Mouse (Mus musculus) embryonic facial prominence, embryonic 14.5 days (tissue): ENCODE measurements around the gene Rps6ka3. TPM values are rescaled to one million over a fixed set of nuclear protein-coding genes. Genes with fewer than 3 reads are reported as not detected.

Experiments
- ATAC-seq: fragments of 200-750 bp; cut with Nextera tagmentation; 2 replicates; pipeline ENCODE4 v1.8.0; 2017; ENCODE audit warnings: low read depth, moderate number of reproducible peaks, moderate TSS enrichment
- DNase-seq: peaks from one replicate; pipeline ENCODE4 v3.0.0-alpha.2; 2015; ENCODE audit warnings: low spot score
- H3K27ac ChIP-seq: fragments of 300-500 bp; sonication (generic); replicated peaks from 2 replicates; pipeline ENCODE4 v1.5.1; 2014; ENCODE audit warnings: low read depth, mild to moderate bottlenecking, low read length, moderate library complexity
- H3K27me3 ChIP-seq: fragments of 300-500 bp; sonication (generic); replicated peaks from 2 replicates; pipeline ENCODE4 v1.6.1; 2014; ENCODE audit warnings: low read length; ENCODE audit not compliant: control insufficient read depth, insufficient read depth
- H3K36me3 ChIP-seq: fragments of 300-500 bp; sonication (generic); 2 replicates; pipeline ENCODE4 v1.6.1; 2014; ENCODE audit warnings: low read length, mixed read lengths; ENCODE audit not compliant: control insufficient read depth, insufficient read depth
- H3K4me1 ChIP-seq: fragments of 300-500 bp; sonication (generic); 2 replicates; pipeline ENCODE4 v1.6.1; 2014; ENCODE audit warnings: antibody characterized with exemption, low read length; ENCODE audit not compliant: control insufficient read depth, insufficient read depth
- H3K4me2 ChIP-seq: fragments of 300-500 bp; sonication (generic); 2 replicates; pipeline ENCODE4 v1.6.1; 2014; ENCODE audit warnings: low read depth, mild to moderate bottlenecking, low read length, moderate library complexity, mixed read lengths
- H3K4me3 ChIP-seq: fragments of 300-500 bp; sonication (generic); 2 replicates; pipeline ENCODE4 v1.5.1; 2014; ENCODE audit warnings: low read depth, mild to moderate bottlenecking, low read length
- H3K9ac ChIP-seq: fragments of 300-500 bp; sonication (generic); 2 replicates; pipeline ENCODE4 v1.6.1; 2014; ENCODE audit warnings: low read depth, mild to moderate bottlenecking, low read length, moderate library complexity, mixed read lengths
- H3K9me3 ChIP-seq: fragments of 300-500 bp; sonication (generic); 2 replicates; pipeline ENCODE4 v1.6.1; 2016; ENCODE audit warnings: low read length; ENCODE audit not compliant: control insufficient read depth
- WGBS: fragments of 180-500 bp; shearing (Covaris S2); extraction: QIAGEN DNeasy Blood & Tissue Kit; methylation state at CpG from one replicate; pipeline ENCODE4 v1.1.7; 2014; 5-methylcytosine and 5-hydroxymethylcytosine counted together
- polyA plus RNA-seq: library from polyadenylated mRNA; unstranded; fragments of >200 nt; fragmentation: Nextera tagmentation; extraction: Ambion mirVana; gene quantifications from 2 replicates; pipeline ENCODE4 v1.2.1, GENCODE M21; 2014

Rps6ka3 gene
- polyA plus RNA-seq, 1 experiment from 2014 or later: 11.1 TPM

DNA sequence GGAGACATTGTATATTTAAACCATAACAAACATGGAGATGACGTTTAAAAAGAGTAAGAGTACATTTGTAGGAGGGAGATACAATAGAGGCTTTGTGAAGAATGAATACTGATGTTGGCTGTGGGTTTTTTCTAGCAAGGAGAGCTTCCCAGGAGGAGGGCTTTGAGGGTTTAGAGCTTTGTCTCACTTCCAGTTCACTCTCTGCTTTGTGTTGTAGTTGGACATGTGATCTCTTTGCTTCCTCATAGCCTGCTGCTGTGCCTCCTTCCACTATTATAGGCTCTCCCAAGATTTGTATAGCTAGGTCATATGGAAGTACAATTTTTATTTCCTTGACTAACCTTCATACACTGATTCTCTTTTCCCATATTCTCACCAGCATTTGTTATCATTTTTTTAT, 27.2 kb downstream of the Rps6ka3 start:
- H3K36me3 ChIP-seq: no peaks in the 10 kb centered on the region
- no peaks in the 10 kb centered on the region for H3K4me1 ChIP-seq
- H3K9ac ChIP-seq: no peak overlapping the region
- ATAC-seq (no peak), DNase-seq (no peak)
- H3K27ac ChIP-seq: no peak overlapping the region
- no peaks in the 10 kb centered on the region; the same call in 1 of the 2 replicates for H3K27me3 ChIP-seq
- no peaks in the 10 kb centered on the region for H3K9me3 ChIP-seq
- no peak overlapping the region for H3K4me2 ChIP-seq
- no peak overlapping the region for H3K4me3 ChIP-seq
- 30% methylated on average over 1 of the region's 1 CpGs for WGBS

GRCm38 (mm10) chrX:159254001-159254884, 44.1 kb downstream of the Rps6ka3 start:
- H3K9me3 ChIP-seq: no peaks in the 10 kb centered on the region
- H3K27ac ChIP-seq: peak overlapping the region; percentile 86
- H3K9ac ChIP-seq: peak overlapping the region; percentile 55
- 32% methylated on average over 25 of the region's 27 CpGs for WGBS
- peak; percentile 60 for DNase-seq
- peak overlapping the region; percentile 62 for H3K4me3 ChIP-seq
- no peaks in the 10 kb centered on the region for H3K27me3 ChIP-seq
- H3K36me3 ChIP-seq: no peaks in the 10 kb centered on the region
- peak overlapping the region; percentile 57 for H3K4me2 ChIP-seq
- H3K4me1 ChIP-seq: no peaks in the 10 kb centered on the region
- ATAC-seq: no peak

DNA sequence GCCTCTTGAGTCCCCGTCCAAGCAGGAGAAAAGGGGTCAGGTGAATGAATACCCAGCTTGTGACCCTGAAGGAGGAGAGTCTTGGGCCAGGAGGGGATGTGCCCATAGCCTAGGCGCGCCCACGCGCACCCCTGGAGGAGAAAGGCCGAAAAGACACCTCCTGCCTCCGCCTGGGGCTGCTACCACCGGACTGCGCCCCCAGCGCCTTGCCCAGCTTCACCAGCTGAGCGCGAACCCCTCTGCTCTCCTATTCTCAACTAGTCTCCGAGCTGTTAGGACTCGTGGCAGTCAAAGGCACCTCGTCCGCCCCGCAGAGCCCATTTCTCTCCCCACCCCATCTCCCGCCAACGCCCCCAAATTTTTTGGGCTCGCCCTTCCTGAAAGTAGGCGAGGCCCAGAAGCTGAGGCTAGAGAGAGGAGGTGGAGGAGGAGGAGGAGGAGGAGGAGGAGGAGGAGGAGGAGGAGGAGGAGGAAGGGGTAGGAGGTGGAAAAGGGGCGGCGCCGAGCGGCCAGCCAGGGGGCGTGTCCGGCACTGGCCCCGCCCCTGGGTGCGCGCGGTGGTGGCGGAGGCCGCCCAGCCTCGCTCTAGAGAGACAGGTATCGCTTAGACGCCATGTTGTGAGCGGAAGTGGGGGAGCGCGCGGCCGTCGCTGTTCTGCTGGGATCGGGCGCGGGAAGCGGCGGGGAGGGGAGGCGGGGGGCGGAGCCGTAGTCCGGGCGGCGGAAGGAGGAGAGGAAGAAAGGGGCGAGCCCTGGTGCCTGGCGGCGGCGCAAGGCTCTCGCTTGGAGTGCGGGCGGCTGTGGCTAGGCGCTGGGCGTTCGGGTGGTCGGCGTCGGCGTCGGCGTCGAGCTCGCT, 45.2 kb downstream of the Rps6ka3 start:
- Histone ChIP-seq H3K9me3 (no peaks in the 10 kb centered on the region), H3K9ac (peak overlapping the region; percentile 74), H3K4me3 (peak overlapping the region; percentile 62), H3K36me3 (no peaks in the 10 kb centered on the region), H3K27ac (peak overlapping the region; percentile 89), H3K4me1 (no peaks in the 10 kb centered on the region), H3K27me3 (no peaks in the 10 kb centered on the region), H3K4me2 (peak overlapping the region; percentile 57)
- ATAC-seq: peak; percentile 98
- DNase-seq: peak; percentile 94
- 20% methylated on average over 19 of the region's 71 CpGs for WGBS

DNA sequence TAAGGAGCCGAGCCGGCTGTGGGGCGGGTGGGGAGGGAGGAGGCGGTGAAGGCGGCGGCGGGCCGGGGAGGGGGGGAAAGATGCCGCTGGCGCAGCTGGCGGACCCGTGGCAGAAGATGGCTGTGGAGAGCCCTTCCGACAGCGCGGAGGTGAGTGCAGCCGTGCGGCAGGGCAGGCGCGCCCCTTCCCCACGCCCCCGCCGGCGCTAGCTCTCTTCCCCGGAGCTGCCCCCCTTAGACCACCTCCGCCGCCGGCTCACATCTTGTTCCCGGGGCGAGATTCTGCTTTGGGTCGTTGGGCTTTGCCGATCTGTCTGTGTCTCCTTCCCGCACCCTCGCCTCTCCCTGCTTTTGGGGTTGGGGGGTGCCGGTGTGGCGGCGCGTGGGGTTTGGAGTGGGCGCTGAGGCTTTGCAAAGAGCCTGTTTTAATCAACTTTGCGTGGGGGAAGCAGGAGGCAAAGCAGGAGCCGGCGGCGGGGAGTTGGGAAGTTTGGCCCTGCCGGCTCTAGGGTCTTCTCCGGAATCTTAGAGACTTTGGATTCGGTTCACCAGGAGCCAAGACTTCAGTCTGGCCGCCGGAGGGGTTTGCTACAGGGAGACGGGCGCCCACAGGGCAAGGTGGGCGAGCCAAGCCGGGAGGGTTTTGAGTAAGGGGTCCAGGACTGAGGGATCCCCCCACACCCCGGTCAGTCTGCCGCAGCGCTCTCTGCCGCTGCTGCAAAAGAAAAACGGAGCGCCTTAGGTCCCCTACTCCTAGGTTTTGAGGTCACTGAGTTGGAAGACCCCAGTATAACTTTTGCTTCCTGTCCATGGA, 46.1 kb downstream of the Rps6ka3 start:
- Histone ChIP-seq H3K4me2 (peak overlapping the region; percentile 60), H3K9ac (peak overlapping the region; percentile 74), H3K27me3 (no peaks in the 10 kb centered on the region), H3K9me3 (no peaks in the 10 kb centered on the region), H3K4me3 (peak overlapping the region; percentile 62), H3K27ac (peak overlapping the region; percentile 89), H3K4me1 (no peaks in the 10 kb centered on the region), H3K36me3 (no peaks in the 10 kb centered on the region)
- WGBS: 11% methylated on average over 32 of the region's 57 CpGs
- ATAC-seq (peak; percentile 35), DNase-seq (peak; percentile 2)

DNA sequence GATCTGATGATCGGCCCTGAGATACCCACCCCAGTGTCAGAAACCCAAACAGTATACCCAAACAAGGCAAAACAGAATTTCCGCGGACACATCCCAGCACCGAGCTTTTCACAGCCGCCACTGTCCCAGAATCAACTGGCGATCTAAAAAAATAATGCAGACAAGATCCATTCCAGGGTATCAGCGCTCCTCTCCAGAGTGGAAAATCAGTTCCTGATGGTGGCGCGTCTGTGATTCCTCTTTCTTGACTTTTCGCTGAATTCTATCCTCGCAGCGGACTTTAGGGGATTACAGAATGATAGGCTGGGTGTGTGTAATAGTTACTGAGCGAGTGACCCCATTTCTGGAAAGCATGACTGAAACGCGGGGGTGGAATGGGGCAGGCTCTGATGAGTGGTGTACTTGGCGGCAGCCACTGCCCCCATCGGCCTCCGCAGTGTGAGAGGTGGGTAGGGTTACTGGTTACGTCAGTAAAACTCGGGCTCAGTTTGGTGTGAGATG, 46.9 kb downstream of the Rps6ka3 start:
- no peak; the same call in 1 of the 2 replicates for ATAC-seq
- Histone ChIP-seq H3K9me3 (no peaks in the 10 kb centered on the region), H3K36me3 (no peaks in the 10 kb centered on the region), H3K27ac (peak overlapping the region; percentile 89; the same call in 1 of the 2 replicates), H3K9ac (peak overlapping the region; percentile 74), H3K27me3 (no peaks in the 10 kb centered on the region), H3K4me3 (peak overlapping the region; percentile 62), H3K4me1 (no peaks in the 10 kb centered on the region), H3K4me2 (peak overlapping the region; percentile 60)
- 24% methylated on average over 20 of the region's 20 CpGs for WGBS
- DNase-seq: peak; percentile 39

GRCm38 (mm10) chrX:159264681-159265080, 54.6 kb downstream of the Rps6ka3 start:
- H3K9me3 ChIP-seq: no peaks in the 10 kb centered on the region
- peak; percentile 7 for DNase-seq
- no peak for ATAC-seq
- no peak overlapping the region for H3K9ac ChIP-seq
- no peaks in the 10 kb centered on the region for H3K36me3 ChIP-seq
- WGBS: 37% methylated on average over 3 of the region's 3 CpGs
- no peaks in the 10 kb centered on the region for H3K4me1 ChIP-seq
- no peak overlapping the region for H3K4me2 ChIP-seq
- no peak overlapping the region for H3K4me3 ChIP-seq
- H3K27me3 ChIP-seq: 0 out of 2 replicates have a peak, but pooled peaks cover 8% of the 10 kb centered on the region
- H3K27ac ChIP-seq: no peak overlapping the region

DNA sequence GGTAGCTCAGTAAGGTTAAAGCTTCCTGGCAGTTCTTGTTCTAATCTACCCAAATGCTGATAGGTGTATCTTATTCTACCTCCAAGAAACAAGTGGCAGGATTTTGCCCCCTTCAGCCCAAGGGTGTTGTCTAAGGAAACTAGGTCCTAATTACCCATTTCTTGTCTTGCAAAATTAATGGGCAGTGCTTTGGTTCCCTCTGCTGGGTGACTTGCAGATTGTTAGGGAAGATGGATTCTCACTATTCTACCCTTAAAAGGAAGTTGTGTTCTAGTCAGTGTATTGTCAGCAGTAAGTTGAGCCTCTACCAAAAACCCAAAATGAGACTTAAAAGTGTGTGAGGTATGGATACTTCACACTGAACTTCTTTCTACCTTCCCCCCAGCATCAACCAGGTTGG, 59.0 kb downstream of the Rps6ka3 start:
- no peak overlapping the region for H3K4me2 ChIP-seq
- no peaks in the 10 kb centered on the region for H3K4me1 ChIP-seq
- DNase-seq (peak; percentile 8), ATAC-seq (no peak)
- H3K9ac ChIP-seq: no peak overlapping the region
- H3K27ac ChIP-seq: no peak overlapping the region
- no peaks in the 10 kb centered on the region for H3K36me3 ChIP-seq
- 0 out of 2 replicates have a peak, but pooled peaks cover 8% of the 10 kb centered on the region for H3K27me3 ChIP-seq
- H3K9me3 ChIP-seq: no peaks in the 10 kb centered on the region
- no peak overlapping the region for H3K4me3 ChIP-seq

GRCm38 (mm10) chrX:159286765-159287164, 76.7 kb downstream of the Rps6ka3 start:
- ATAC-seq (no peak), DNase-seq (no peak)
- Histone ChIP-seq H3K4me3 (no peak overlapping the region), H3K27me3 (no peaks in the 10 kb centered on the region; the same call in 1 of the 2 replicates), H3K36me3 (no peaks in the 10 kb centered on the region), H3K27ac (no peak overlapping the region), H3K9me3 (no peaks in the 10 kb centered on the region), H3K4me1 (no peaks in the 10 kb centered on the region), H3K4me2 (no peak overlapping the region), H3K9ac (no peak overlapping the region)
- WGBS: 70% methylated on average over 5 of the region's 5 CpGs
